27 mouse cellular contexts compared by ENCODE assay signal in the genomic region with DNA sequence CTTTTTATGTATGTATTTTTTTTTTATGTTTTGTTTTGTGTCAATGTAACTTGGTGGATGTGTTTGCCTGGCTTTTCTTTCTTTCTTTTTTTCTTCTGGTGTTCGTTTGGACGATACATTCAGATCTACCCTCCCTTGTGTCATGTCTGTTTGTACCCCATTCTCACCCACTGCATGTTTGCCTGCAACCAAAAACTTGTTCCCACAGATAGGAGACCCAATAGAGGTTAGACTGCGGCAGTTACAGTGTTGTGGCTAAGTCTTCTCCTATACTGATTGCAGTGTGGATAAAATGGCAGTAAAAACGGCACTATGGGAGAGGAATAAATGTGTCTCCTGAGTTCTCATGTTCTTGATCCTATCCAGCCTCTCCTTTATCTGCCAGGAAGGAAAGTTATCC.
"Had no signal": no experiment of that assay in that cellular context is flagged by ENCODE, and none has a peak within 500 bp of the region (broad histone marks: within the 10 kb centered on the region; RNA-seq: fewer than 3 reads in every experiment).

No protein-coding gene starts in this region.

- H3K9me3 ChIP-seq: heart, embryonic 13.5 days; heart, embryonic 15.5 days; intestine, embryonic 15.5 days; limb, embryonic 10.5 days; limb, embryonic 12.5 days; liver, embryonic 13.5 days; liver, embryonic 15.5 days had no signal

- H3K36me3 ChIP-seq: heart, embryonic 13.5 days; heart, embryonic 15.5 days; intestine, embryonic 15.5 days; limb, embryonic 10.5 days; limb, embryonic 12.5 days; liver, embryonic 13.5 days; liver, embryonic 15.5 days had no signal

- H3K4me2 ChIP-seq: heart, embryonic 11.5 days; heart, embryonic 13.5 days; heart, embryonic 15.5 days; hindbrain, embryonic 14.5 days; intestine, embryonic 15.5 days; limb, embryonic 12.5 days; liver, embryonic 11.5 days; liver, embryonic 13.5 days; liver, embryonic 15.5 days had no signal

- H3K27ac ChIP-seq: heart, adult 2 months; heart, embryonic 13.5 days; heart, embryonic 15.5 days; hindbrain, embryonic 14.5 days; intestine, embryonic 15.5 days; layer of hippocampus, adult 2 months; left cerebral cortex, adult 2 months; limb, embryonic 10.5 days; limb, embryonic 12.5 days; liver, embryonic 13.5 days; liver, embryonic 15.5 days had no signal

- DNase-seq: gastrocnemius, postnatal 14 days; gastrocnemius, postnatal 36 days; heart, adult 11 months; heart, adult 2 months; heart, postnatal 14 days; heart, postnatal 36 days; kidney, adult 18-20 months; kidney, adult 8-10 months; kidney, postnatal 10 days; kidney, postnatal 25 days; kidney, postnatal 4 days; liver; liver, embryonic 13.5 days had no signal

- ATAC-seq: hindbrain, embryonic 16.5 days; inflammation-experienced regulatory T-cells, adult 6 months; intestine, embryonic 15.5 days; intestine, postnatal 0 days had no signal

- H3K27me3 ChIP-seq: heart, embryonic 13.5 days; heart, embryonic 15.5 days; intestine, embryonic 15.5 days; limb, embryonic 12.5 days; liver, embryonic 13.5 days; liver, embryonic 15.5 days had no signal

- H3K4me1 ChIP-seq: heart, embryonic 13.5 days; heart, embryonic 15.5 days; intestine, embryonic 15.5 days; limb, embryonic 10.5 days; limb, embryonic 12.5 days; liver, embryonic 13.5 days; liver, embryonic 15.5 days had no signal

- H3K4me3 ChIP-seq: heart, adult 2 months; heart, embryonic 13.5 days; heart, embryonic 15.5 days; intestine, embryonic 15.5 days; layer of hippocampus, adult 2 months; left cerebral cortex, adult 2 months; limb, embryonic 10.5 days; limb, embryonic 12.5 days; liver, embryonic 13.5 days; liver, embryonic 15.5 days had no signal

- H3K9ac ChIP-seq: heart, embryonic 13.5 days; heart, embryonic 15.5 days; hindbrain, embryonic 14.5 days; intestine, embryonic 15.5 days; limb, embryonic 12.5 days; liver, embryonic 13.5 days; liver, embryonic 15.5 days had no signal
